Mouse (Mus musculus) embryonic facial prominence, embryonic 10.5 days (tissue): ENCODE results near the gene Col6a5. TPM values are rescaled to one million over a fixed set of nuclear protein-coding genes. Genes with fewer than 3 reads are reported as not detected.

Source experiments
- DNase-seq: peaks from one replicate; pipeline ENCODE4 v3.0.0-alpha.2; 2017; ENCODE audit warnings: low spot score
- H3K27ac ChIP-seq: fragments of 300-500 bp; sonication (generic); replicated peaks from 2 replicates; pipeline ENCODE4 v1.5.1; 2016; ENCODE audit warnings: mild to moderate bottlenecking
- H3K27me3 ChIP-seq: fragments of 300-500 bp; sonication (generic); replicated peaks from 2 replicates; pipeline ENCODE4 v1.6.1; 2016; ENCODE audit warnings: low read depth, mild to moderate bottlenecking; ENCODE audit not compliant: poor library complexity, severe bottlenecking
- H3K36me3 ChIP-seq: fragments of 300-500 bp; sonication (generic); replicated peaks from 2 replicates; pipeline ENCODE4 v1.6.1; 2016; ENCODE audit warnings: mild to moderate bottlenecking, moderate library complexity
- H3K4me1 ChIP-seq: fragments of 300-500 bp; sonication (generic); 2 replicates; pipeline ENCODE4 v1.6.1; 2016
- H3K4me3 ChIP-seq: fragments of 300-500 bp; sonication (generic); 2 replicates; pipeline ENCODE4 v1.5.1; 2016; ENCODE audit warnings: mild to moderate bottlenecking, moderate library complexity
- H3K9me3 ChIP-seq: fragments of 300-500 bp; sonication (generic); 2 replicates; pipeline ENCODE4 v1.6.1; 2016; ENCODE audit warnings: mild to moderate bottlenecking
- WGBS: fragments of 180-500 bp; shearing (Covaris S2); methylation state at CpG from one replicate; pipeline ENCODE4 v1.1.7; 2016; 5-methylcytosine and 5-hydroxymethylcytosine counted together
- polyA plus RNA-seq: library from polyadenylated mRNA; unstranded; fragments of >200 nt; fragmentation: Nextera tagmentation; extraction: Ambion mirVana; gene quantifications from 2 replicates; pipeline ENCODE4 v1.2.1, GENCODE M21; 2016

Col6a5 gene
- polyA plus RNA-seq, 1 experiment from 2014 or later: not detected

GRCm38 (mm10) chr9:105808920-105809505, 151.4 kb downstream of the Col6a5 start:
- H3K9me3 ChIP-seq: no peaks in the 10 kb centered on the region
- H3K4me3 ChIP-seq: no peak overlapping the region
- 89% methylated on average over 17 of the region's 17 CpGs for WGBS
- peaks cover 10% of the 10 kb centered on the region; the same call in 1 of the 2 replicates for H3K4me1 ChIP-seq
- H3K27me3 ChIP-seq: no peaks in the 10 kb centered on the region
- DNase-seq: no peak
- no peaks in the 10 kb centered on the region for H3K36me3 ChIP-seq
- H3K27ac ChIP-seq: no peak overlapping the region

Other genes starting within 250 kb of the Col6a5 start
- gene Col6a6, start 132.5 kb downstream of the Col6a5 start, polyA plus RNA-seq: 0.06 and 0.11 TPM in 2 replicates
- 0.09 and 0.25 TPM in 2 replicates for gene Col6a4, start 136.1 kb upstream of the Col6a5 start, polyA plus RNA-seq
- 2.4 and 2.9 TPM in 2 replicates for gene Glyctk, start 197.5 kb upstream of the Col6a5 start, polyA plus RNA-seq
- 28.4 and 28.8 TPM in 2 replicates for gene Wdr82, start 210.3 kb upstream of the Col6a5 start, polyA plus RNA-seq
- 50.2 and 54.1 TPM in 2 replicates for gene Ppm1m, start 239.1 kb upstream of the Col6a5 start, polyA plus RNA-seq
- gene Twf2, start 242.5 kb upstream of the Col6a5 start, polyA plus RNA-seq: 69.5 and 74.7 TPM in 2 replicates